Mouse (Mus musculus): ENCODE data around the gene Gsc2. TPM values are rescaled to one million over a fixed set of nuclear protein-coding genes. Genes with fewer than 3 reads are reported as not detected.
"Not testable (repeated sequence)": the region's sequence is repeated elsewhere in the genome, so short reads cannot be mapped to it uniquely, and the experiment has no call there.

The Gsc2 gene
- not detected for total RNA-seq (2021)
- long read RNA-seq, experiment 1, result 0 reads
- long read RNA-seq, experiment 2, result 0 reads

DNA sequence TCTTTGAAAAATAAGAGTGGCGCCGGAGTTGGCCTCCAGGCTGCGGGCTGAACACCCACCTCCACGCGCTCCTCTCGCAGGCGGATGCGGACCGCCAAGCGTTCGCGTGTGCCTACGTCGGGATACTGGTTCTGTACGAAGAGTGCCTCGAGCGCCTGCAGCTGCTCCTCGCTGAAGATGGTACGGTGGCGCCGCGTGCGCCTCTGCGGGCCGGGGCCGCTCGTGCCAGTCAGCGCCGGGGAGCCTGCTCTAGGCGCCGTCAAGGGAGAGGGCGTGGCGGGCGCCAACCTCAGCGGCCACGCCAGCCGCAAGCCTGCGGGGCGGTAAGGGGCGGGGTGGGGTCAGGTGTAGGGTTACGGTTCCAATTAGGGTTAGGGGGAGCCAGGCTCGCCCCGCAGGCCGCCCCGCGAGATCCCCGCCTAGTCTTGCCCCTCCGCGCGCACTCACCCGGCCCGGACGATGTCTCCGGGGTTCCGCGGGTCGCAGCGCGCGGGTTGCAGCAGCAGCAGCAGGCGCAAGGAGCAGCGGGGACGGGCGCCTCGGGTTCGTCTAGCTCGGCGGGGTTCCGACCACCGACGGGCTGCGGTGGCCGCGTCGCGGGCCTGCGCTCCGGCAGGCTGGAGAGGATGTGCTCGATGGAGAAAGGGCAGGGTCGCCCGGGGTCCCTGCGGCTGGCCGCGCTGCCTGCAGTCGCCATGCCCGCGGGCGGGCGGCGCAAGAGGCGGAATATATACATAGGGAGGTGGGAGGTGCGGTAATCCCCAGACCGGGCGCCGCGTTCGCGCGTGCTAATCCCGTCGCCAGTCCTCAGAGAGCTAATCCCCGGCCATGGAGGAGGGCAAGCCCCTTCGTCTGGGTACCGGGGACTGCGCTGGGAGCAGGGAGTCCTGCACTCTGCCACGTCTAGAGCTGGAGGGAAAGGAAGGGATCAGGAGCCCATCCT is at the start of gene Gsc2:
Gsc2 (minus strand) TSS at position 753 of the 943 bp plus-strand sequence.
- DNase-seq (ENCODE audit: low spot score in 2 of 2), result no peak

DNA sequence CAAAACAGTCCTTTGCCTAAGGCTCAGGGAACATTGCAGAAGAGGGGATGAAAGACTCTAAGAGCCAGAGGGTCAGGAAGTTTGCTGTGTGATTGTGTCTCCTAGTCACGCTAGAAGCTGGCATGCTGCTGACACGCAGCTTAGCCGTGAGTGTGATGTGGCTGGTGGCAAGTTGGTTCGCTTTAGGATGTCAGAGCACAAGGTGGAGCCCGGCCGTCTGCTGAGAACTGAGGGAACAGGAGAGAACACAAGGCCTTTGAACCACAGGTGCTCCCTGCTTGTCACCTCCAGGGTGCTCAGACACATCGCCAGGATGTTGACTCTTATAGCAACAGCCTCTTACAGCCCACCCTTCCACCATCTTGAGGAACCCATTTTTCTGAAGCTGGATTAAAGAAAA is 47.2 kb upstream of the Gsc2 start:
- DNase-seq (ENCODE audit: low spot score in 2 of 2), result no peak

DNA sequence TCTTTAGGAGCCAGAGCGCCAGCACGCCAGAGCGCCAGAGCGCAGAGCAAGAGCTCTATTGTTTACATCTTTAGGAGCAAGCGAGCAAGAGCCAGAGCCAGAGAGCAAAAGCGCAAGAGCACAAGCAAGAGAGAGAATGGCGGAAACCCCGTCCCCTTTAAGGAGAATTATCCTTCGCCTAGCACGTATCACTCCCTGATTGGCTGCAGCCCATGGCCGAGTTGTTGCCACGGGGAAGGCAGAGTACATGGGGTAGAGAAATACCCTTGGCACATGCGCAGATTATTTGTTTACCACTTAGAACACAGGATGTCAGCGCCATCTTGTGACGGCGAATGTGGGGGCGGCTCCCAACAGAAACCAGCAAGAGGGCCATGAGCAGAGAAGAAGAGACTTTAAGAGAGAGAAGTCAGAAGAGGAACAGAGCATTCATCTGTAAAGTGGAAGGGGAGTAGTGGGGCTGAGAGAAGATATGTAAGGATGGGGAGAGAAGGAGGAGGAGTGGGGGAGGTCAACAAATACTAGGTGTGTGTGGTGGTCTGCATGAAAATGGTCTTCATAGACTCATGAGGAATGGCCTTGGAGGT is 41.3 kb upstream of the Gsc2 start:
- not testable (repeated sequence) for DNase-seq (ENCODE audit: low spot score in 2 of 2)

DNA sequence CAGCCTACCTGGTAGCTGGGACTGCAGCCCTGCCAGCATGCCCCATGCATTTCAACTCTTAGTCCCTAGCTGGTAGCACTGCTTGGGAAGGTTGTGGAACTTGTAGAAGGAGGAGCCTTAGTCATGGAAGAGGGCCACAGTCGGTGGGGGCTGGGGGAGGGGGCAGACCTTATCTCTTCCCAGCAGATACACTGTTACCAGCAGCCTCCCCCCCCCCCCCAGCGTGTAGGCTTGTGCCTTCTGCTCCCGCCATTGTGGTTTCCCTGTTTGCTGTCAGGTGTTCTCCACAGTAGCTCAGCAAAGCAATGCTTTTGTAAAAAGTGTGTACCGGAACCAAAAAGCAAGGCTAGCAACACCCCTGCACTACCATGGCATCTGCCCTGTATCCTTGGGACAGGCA is 36.8 kb upstream of the Gsc2 start:
- DNase-seq (ENCODE audit: low spot score in 2 of 2), result no peak

DNA sequence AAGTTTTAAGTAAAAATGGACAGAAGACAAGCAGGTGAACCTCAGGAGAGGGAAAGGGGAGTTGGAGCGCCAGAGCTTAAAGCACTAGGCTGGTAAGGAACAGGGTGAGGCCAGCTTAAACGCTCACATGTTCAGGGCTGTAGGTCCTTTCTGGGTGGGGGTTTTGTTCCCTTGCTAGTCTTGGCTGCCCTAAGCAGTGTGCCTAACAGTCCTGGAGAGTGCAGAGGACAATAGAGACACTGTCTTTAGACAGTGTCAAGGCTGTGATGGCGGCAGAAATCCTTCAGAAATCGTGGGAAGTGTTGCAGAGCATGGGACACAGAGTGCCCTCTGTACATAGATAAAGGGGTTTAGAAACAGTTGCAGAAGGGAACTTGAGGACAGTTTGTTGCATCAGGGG is 35.2 kb upstream of the Gsc2 start:
- no peak for DNase-seq (ENCODE audit: low spot score in 2 of 2)

DNA sequence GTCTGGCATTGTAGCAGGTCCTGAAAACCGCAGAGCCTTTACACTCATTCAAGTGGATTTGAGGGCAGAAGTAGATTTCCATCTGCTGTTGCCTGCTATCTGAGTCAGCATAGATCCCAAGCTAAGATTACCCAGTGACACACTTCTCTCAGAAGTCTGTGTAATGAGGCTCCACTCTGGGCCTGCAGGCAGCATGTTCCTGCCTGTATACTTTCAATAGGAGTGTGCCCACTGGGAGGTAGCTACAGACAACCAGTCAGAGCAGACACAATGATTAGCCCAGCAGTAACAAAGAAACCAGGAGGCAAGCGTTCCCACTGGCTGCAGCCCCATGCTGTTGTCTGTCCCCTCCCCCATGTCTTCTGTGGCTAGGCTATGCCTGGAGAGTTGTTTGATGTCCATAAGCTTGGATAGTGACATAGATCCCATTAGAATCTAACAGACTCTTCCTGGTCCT is 34.6 kb upstream of the Gsc2 start:
- no peak for DNase-seq (ENCODE audit: low spot score in 2 of 2)

DNA sequence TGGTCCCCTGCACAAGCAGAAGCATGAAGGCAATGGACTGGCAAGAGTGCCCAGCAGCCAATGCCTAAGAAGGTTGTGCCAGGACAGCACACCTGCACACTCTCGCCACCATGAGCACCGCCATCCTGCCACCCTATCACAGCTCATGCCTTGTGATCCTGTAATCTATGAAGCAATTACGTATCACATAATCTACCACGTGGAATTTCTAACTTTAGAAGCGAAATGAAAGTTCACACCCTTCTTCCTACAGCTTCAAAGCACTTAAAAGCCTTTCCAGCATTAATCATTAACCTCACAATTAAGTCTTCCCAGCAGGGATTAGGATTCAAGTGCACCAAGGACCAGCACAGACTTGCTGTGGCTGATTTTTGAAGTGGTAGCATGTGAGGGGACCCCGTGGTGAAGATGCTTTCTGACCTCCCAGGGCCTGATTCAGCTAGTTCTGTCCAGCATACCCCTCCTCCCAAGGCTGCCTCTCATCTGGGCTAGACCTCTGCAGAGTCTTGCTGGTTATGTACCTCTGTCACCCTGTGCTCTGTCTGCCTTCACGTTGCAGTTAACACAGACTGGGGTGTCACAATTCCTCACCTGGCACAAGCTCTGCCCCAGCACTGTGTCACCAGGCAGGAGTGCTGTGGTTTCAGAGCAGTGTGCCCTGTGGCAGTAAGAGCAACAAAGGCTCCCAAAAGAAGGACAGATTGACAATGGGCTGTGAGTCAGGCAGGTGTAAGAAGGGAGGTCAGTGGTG is 30.4 kb upstream of the Gsc2 start:
- no peak for DNase-seq (ENCODE audit: low spot score in 2 of 2)

DNA sequence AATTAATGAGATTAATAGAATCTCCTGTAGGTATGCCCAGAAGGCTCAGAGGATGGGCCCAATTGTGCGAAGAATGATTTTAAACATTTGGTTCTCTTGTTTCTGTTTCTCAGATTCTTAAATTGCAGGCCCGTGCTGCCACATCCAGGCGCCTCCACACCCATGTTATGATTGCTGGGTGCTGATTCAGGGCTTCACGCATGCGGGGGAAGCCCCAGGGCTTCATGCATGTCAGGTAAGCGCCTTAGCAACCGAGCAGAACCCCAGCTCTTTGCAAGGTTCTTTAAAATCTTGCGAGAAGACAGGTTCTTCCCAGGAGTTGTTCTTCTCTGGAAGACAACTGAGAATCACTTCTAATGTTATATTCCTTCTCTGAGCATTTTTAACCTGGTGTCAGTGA is 28.6 kb upstream of the Gsc2 start:
- DNase-seq (ENCODE audit: low spot score in 2 of 2), result no peak

DNA sequence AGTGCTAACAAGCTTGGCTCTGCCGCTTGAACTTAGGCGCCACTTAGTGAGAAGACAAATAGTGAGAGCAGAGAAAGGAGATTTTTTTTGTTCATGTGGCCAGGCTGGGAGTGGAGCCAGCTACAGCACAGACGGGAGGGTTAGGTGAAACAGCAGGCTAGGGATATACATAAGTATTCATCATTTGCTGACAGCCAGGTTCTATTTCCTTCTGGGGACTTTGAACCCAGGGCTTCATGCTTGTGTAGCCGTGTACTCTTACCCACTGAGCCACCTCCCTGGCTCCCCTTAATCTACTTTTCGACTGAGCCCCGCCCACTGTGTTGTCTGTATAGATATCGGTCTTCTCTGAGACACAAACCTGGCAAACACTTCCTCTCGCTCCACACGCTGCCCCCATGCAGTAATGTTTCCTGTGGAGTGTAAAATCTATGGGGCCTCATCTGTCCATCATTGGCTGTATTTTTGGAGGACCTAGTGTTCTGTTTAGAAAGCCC is 24.4 kb upstream of the Gsc2 start:
- no peak for DNase-seq (ENCODE audit: low spot score in 2 of 2)

DNA sequence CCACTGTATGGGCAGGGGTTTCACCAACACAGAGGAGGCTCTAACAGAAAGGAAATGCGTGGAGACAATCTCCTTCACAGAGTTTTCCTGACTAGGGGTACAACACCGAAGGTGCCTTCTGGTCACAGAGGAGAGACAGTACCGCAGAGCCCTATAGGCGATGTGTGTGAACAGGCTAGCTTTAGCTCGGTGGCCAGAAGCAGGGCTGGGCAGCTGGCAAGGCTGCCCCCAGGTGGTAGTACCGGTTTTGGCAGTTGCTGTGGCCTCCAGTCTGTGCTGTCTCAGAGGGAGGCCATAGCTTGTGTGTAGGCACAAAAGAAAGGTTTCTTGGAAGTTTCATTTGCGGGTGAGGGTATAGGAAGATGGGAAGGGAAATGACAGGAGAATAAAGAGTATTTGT is 24.0 kb upstream of the Gsc2 start:
- DNase-seq (ENCODE audit: low spot score in 2 of 2), result peak; percentile 21 to 30

DNA sequence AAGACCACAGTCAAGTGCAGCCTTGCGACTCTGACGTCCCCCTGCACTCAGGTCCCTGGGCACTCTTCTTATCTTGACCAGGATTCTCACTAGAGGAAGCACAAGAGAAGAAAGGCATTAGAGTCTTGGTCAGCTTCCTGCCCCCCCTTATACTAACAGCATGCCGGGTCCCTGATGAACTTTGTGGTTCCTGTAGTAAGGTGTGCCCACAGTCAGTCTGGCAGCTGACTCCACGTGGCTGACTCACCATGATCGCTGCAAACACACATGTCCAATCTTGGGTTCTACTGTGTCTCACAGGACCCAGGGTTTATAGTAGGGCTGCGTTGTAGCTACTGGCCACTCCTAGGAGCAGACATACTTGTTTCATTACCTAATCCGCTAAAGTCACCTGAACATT is 23.3 kb upstream of the Gsc2 start:
- no peak for DNase-seq (ENCODE audit: low spot score in 2 of 2)

DNA sequence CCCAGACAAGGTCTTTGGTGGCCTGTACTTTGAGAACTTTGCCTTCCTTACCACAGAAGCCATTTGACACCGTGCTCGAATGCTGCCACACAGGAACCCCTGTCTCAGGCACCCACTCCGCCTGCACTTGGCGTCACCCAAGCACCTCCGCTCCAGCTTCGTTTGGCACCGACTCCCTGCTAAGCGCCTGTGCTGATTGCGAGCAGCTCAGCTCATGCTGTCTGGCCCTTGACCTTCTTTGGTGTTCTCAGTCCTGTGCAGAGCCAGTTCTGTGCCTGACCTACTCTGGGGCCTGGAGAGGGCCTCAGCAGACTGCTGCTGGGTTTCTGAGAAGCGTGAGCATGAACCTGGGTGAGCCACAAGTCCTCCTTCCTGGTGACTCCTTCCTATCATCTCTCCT is 21.9 kb upstream of the Gsc2 start:
- no peak for DNase-seq (ENCODE audit: low spot score in 2 of 2)

DNA sequence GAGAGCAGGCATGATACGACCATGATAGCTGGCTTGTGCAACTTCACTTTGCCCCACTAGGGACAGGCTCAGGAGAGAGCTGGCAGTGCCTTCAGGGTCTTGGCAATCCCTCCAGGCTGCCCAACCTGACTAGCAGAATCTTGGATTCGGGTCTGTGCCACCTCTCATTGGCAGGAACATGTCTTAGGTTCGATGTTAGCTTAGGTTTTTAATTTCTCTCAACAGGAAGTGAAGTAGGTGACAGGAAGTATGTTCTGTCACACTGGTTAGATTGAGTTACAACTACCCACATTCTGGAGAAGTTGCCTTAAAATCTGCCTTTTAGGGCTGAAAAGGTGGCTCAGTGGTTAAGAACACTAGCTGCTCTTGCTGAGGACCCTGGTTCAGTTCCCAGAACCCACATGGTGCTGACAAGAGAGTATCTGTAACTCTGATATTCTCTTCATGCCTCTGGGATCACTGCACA is 19.6 kb upstream of the Gsc2 start:
- DNase-seq (ENCODE audit: low spot score in 2 of 2), result no peak

DNA sequence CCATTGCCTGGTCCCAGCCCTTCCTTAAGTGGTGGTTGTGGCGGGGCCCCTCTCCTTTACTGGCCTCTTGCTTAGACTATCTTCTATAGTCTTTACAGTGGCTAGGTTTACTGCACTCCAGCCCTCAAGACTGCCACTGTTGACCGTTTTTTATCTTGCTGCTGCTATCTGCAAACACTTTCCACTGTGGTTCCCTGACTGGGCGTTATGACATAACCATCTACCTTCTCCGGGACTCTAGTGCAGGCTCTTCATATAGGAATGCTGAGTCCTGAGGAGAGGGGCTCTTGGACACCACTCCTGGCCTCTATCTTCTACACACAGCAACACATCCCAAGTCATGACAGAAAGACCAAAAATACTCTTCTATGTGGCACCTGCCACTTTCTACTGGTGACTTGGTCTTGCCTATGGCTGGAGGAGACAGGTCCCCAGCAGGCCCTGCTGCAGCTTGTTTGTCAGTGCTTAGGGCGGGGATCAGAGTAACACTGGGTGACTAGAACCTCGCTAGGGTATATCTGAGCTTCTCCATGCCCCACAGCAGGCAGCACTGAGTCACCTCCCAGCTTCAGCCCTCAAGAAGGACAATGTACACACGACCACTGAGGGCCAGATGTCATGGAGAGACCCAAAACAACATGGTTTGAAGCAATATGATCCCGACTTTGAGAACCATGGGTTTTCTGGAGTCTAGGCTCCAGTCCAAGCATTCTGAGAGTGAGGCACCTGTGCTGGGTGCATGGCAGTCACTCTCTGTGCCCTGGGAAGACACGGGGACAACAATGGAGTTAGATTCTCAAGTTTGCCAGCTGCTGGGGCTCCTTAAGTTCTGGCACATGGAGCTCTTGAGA is 19.0 kb upstream of the Gsc2 start:
- no peak for DNase-seq (ENCODE audit: low spot score in 2 of 2)

DNA sequence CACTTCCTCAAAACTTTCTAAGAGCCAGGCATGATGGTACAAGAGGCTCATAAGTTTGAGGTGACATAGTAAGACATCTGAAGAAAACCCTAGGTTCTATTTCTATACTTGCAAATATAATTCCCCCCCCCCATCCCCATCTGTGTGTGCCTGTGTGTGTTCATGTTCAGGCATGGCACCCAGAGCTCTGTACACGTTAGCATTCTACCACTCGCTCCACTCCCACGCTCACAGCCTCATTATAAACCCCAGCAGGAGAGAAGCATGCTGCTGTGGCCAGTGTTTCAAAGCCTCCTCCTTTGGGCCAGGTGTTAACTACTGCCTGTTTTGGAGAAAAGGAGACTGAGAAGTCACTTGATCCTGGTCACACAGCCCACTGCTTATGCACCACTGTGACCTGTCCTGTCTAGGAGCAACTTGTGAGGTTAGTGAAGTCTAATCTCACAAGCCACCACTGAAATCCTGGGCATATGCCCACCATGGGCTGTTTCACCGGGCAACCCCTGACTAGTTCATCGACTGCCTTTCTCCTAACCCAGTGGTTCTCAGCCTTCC is 17.1 kb upstream of the Gsc2 start:
- DNase-seq (ENCODE audit: low spot score in 2 of 2), result no peak

DNA sequence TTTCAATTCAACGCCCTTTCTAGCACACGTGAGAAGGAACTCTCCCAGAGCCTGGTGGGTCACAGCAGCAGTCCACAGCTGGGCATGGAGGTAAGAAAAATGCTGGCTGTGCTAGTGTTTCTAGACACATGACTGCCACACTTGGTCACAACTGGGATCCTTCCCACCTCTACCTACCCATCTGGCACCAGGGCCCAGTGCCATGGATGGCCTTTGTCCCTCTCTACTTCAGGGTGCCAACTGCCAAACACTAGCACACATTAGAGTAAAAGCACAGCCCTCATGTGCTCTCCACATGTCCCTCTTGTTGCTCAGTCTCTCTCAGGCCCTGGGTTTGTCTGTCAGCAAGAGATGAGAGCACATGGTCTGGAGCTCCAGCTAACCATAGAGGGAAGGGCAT is 14.8 kb upstream of the Gsc2 start:
- no peak for DNase-seq (ENCODE audit: low spot score in 2 of 2)

DNA sequence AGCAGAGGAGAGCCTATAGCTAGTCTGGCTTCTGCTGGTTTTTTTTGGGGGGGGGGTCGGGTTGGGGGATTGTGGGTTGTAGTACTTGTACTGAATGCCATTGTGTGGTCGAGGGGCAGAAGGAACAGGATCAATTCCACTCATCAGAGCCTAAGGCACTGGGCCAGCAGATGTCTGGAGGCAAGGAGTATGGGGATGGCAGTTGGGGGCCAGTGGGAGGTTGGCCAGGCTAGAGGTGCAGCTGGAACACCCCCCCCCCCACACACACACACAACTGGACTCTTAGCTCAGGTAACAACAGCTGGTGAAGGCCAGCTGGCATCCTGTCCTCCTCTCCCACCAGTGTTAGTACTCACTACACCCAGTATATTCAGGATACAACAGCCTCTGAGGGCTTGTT is 14.4 kb upstream of the Gsc2 start:
- no peak for DNase-seq (ENCODE audit: low spot score in 2 of 2)

DNA sequence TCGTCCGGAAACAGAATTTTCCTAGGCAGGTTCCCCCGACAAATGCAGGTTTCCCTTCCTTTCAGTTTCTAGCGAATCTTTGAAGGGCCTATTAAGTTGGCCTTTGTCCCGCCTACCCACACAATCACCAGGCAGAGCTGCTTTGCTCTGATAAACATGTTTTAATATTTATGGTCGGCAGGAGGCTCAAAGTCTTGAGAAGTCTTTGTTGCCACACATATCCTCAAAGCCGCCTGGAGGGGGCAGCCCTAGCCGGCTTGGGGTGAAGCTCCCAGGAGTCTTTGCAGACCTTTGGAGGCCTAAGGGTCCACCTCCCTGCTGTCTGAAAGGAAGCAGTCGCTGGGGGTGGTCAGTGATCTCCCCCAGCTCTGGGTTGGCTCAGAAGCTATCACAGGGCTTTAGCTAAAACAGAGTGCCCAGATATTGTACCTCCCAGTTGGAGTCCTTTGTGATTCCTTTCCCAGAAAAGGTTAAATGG is 13.8 kb upstream of the Gsc2 start:
- peak; percentile 35 to 56 for DNase-seq (ENCODE audit: low spot score in 2 of 2)

DNA sequence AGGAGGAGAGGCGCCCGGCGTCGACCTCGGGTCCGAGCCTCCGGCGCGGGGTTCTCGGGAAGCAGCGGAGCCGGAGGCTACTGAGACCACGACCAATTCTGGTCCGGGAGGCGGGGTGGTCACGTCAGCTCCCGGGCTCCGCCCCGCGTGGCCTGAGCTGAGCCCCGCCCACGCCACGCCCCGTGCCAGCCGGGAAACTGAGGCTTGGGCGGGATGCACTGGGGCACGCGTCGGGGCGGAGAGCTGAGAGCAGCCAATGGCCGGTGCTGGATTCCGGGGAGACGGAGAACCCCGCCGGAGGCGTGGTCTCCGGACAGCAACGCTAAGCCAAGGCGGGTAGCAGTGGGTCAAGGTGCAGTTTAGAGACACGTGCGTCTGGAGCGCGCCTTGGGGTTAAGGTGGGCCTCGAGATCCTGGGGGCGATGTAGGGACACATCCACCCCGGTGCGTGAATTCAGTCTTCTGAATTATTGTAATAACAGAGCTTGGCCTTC is 13.3 kb upstream of the Gsc2 start, which contains the start of gene Slc25a1:
Slc25a1 (minus strand) TSS at position 133 of the 494 bp plus-strand sequence.
- peak; percentile 37 to 56 for DNase-seq (ENCODE audit: low spot score in 2 of 2)

Data from adrenal gland, postnatal 4 days (tissue).